Mouse (Mus musculus): ENCODE data around the gene Relb.

DNA sequence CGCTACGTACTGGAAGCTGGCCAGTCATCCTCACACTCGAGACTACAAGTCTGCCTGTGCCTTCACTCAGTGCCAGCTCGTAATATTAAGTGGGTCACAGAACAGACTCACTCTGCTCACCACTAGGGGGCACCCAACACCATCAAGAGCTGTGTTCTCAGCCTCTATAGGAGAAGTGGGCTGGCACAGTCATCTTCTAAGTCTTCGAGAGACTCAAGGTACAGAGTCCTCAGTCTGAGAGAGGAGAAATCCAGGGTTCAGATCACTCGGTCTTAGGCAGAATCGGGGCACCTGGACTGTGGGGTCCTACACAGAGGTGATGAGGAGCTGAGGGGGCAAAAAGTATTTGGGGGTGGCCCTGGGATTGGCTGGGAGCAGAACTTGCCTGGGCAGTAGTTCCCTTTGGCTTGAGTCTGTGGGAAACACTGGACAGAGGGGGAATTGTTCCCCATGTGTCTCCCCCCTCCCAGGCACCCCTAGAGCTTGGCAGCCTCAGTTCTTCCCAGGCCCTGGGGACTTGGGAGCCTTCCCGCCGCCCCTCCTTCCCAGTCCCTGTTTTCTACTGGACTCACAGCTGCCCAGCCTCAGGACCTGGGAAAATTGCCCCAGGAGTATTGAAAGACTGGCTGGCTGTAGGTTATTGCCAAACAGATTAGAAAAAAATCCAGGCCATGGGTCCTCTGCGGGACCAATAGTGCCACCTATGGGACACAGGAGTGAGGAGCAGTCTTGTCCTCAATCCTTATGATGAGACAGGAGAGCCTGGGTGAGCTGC lies 39.9 kb upstream of the Relb start:
- TF ChIP-seq CTCF (IDR thresholded peaks at IDR 0.05) (peak; percentile 99), EP300 (IDR thresholded peaks at IDR 0.05) (no peak)

Measured in lung, postnatal 0 days (tissue).